Mouse (Mus musculus) MEL-GATA-1-ER (cell line): ENCODE results near the gene Psmb3.
A peak's percentile ranks its signal among the peaks of the same experiment; 100 is the strongest.
"Not testable (repeated sequence)": the region's sequence is repeated elsewhere in the genome, so short reads cannot be mapped to it uniquely, and the experiment has no call there.

Experiments
- DNase-seq: peaks from one replicate; pipeline ENCODE4 v3.0.0-alpha.2; 2012; ENCODE audit warnings: low read depth; ENCODE audit errors: extremely low read depth

The Psmb3 gene

GRCm38 (mm10) chr11:97703039-97703826 lies at the start of gene Psmb3:
Gene Psmb3 (plus strand): TSS chr11:97703399.
- DNase-seq, result peak; percentile 100

DNA sequence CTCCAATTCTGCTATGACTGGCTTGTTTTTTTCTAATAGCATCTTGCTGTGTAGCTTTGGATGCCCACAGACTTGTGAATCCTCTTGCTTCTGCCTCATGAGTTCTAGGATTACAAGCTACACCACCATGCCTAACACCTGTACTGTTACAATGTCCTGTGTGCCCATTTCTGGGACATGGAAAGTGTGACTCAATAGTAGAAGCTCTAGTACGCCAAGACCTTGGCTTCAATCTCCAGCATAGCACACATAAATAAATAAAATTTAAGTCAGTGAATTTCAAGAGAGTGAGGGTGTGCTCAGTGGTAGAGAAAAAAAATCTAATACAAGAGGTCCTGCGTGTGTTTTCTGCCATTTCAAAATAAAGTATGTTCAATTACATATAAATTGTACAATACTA lies 49.0 kb upstream of the Psmb3 start:
- no peak for DNase-seq

GRCm38 (mm10) chr11:97656269-97656971 lies 46.8 kb upstream of the Psmb3 start:
- no peak for DNase-seq

DNA sequence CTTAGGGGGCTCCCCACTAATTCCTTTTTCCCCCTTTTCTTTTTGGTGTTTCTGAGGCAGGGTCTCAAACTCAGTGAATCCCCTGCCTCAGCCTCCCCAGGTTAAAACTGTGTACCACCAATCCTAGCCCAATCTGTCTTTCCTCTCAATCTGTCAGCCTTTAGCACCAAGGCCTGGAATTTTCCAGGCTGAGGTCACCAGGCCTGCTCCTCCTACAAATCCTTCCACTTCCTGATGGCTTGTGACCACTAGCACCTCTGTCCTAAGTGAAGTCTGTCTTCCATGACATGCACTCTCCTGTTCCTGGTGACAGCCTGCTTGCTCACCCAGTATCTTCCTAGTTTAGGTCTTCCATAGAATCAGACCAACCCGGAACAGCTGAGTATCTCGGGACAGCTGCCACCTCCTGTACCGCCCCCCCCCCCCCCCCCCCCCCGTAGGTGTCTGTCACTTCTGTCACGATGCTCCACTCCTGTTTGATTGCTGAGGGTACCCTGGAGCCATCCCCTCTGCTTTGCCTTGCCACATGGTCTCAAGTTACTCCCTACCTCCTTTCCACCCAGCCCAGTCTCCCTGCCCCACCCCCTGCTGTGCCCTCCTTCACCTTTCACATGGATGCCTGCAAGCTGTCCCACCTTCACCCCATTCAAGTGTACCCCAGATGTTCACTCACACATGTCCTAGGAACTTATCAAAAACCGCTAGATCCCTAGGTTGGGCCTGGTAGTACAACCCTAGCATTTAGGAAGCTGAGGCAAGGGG lies 45.8 kb upstream of the Psmb3 start:
- DNase-seq, result no peak

GRCm38 (mm10) chr11:97657967-97658366 lies 45.2 kb upstream of the Psmb3 start:
- DNase-seq, result not testable (repeated sequence)

- DNase-seq, result peak; percentile 51
Observed at GRCm38 (mm10) chr11:97658751-97659266, 44.4 kb upstream of the Psmb3 start.

DNA sequence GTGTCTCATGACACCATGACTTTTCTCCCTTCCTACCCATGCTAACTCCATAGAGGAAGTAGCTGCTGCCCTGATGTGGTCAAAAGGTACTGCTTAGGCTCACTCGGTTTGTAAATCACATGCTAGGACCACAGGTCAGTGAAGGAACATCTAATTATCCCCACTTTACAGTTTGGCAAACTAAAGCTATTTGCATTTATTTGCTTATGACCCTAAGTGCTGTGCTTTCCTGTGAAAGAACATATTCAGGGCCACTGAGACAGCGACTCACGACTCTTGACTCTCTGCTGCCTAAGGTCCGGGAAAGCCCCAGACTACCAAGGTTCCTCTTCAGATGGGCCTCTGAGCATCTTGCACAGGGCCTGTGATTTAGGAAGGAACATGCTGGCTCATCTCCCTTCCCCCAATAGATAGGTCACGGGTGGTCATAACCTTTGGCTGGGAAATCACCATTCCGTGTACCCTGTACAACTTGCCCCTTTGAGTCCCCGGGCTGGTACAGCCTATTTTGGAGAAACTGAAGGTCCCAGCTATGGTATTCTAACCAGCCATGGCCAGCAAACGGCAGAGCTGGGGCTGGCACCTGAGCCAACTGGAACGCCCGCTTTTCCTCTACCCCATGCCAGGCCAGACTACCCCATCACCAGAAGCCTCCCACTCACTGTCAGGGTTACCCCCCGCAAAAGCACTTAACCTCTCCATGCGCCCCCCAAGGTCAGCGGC lies 43.8 kb upstream of the Psmb3 start:
- no peak for DNase-seq

GRCm38 (mm10) chr11:97659990-97660714 lies 43.0 kb upstream of the Psmb3 start:
- peak; percentile 41 for DNase-seq

DNA sequence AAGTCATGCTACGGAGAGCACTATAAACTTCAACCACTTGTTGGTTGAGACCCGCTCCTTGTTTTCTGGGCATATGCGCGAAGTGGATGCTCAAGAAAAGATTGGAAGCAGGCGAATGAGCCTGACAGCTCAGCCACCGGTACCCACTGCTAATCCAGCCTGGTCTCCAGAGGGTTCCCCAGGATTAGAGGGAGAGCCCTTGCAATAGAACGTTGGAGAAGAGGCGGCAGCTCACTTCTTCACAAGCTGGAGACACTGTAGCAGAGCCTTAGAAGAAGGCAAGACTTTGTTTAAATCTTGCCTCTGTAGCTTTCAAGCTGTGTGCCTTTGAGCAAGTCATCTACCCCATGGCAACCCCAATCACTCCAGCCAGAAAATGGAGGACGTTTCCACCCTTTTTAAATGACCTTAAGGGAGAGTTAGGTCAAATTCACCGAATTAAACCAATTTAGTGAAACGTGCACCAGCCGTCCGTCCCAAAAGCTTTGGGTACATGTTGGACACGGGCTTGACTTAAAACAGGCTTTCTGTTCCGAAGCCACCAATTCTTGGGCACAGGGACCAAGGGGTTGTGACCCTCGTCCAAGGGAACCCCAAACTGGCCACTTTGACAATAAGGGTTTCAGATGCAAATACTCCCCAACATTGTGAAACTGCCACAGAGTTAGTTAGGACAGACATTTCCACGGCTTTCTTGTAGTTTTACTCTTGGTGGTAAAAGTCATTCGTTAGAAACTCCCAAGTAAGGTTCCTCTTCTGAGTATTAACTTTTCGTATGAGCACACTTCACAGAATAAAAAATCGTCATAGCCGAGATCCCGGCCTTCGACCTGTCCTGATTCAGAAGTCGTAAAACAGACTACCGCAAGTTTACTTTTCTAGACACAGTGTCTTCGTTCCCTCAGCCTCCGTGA lies 42.2 kb upstream of the Psmb3 start:
- DNase-seq, result no peak

DNA sequence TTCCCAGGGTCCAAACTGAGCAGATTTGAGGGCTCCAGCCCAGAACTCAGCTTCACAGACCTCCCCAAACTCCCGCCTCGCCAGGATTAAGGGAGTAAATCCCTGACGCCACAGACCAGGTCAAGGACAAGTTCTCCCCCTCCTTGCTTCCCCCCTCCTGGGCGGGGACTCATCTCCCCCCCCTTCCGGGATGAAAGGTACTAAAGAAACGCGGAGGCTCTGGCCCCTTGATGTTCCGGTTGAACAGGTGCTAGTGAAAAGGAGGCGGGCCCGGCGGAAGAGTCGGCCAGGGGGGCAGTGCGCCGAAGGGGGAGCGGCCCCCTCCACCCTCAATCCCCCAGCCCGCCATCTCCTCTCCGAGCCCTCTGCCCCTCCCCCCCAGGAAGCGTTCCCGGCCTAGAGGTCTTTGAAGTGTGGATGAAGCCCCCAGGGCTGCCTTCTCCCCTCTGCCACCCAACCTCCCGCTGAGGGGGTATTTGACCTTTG lies 41.5 kb upstream of the Psmb3 start:
- DNase-seq, result no peak

DNA sequence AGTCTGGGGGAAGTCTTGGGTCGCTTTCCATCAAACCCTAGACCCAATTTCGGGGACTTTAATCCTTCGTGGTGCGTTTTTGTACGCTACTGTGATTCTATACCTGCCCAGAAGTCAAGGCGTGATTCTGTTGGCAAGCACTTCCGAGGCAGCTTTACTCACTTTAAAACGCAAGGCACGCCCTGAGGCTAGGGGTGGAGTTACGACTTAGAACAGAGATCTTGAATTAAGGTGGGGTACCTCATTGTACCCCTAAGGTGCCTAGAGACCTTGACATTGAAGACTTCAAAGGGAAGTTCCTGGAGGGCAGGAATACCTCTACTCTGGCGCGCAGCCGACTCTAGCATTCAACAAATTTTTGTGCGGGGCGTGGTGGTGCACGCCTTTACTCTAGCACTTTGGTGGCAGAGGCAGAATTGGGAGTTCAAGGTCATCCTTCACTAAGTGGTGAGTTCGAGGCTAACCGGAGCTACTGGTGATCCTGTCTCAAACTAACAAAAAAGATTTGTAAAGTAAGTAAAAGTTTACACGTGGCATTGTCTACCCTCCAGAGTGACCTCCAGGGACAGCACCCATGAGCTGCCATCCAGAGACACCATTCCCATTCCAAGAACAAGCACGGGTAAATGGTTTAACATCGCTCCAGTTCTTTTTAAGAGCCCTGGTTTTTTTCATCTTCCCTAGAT lies 40.8 kb upstream of the Psmb3 start:
- no peak for DNase-seq

DNA sequence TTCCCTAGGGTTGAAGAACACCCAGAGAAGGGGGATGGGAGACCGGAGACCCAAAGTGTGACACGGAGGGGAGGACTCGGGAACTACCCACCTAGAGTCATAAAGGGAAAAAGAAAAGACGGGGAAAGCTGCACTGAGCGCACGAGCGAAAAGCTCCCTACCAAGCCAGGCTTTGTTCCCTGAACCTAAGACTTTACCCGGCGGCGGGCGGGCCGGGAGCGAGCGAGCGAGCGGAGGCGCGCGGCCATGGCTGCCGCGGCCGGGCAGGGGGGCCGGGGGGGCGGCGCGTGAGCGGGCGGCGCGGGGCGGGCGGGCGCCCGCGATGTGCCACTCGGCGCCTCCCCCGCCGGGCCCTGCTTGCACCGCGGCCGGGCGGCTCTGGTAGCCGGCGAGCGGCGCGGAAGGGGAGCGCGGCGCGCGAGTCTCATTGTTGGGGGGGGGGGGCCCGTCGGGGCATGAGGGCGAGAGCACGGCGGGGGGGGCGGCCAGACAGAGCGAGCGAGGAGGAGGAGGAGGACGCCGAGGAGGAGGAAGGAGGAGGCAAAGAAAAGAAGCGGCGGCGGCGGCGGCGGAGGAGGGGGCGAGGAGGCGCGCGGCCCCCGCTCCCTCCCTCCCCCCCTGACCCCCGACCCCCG lies 40.2 kb upstream of the Psmb3 start, which contains the start of gene Mllt6:
Gene Mllt6, plus strand, starts transcription at position 522 of the 635 bp plus-strand sequence.
- no peak for DNase-seq

- DNase-seq, result no peak
Observed at GRCm38 (mm10) chr11:97663528-97664338, 39.5 kb upstream of the Psmb3 start.

DNA sequence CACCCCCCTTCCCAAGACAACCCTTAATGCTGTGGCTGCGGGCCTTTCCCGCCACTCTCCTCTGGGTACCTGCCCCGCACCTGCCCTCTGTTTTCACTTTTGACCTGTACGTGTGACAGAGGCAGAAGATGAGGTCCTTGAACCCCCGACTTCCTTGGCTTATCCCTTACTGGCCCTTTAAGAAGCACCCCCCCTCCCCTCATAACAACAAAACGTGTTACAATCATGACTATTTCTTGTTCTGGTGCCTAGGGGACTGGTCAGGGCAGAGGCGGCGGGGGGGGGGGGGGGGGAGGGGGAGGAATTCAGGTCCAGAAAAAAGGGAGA lies 38.9 kb upstream of the Psmb3 start:
- no peak for DNase-seq

DNA sequence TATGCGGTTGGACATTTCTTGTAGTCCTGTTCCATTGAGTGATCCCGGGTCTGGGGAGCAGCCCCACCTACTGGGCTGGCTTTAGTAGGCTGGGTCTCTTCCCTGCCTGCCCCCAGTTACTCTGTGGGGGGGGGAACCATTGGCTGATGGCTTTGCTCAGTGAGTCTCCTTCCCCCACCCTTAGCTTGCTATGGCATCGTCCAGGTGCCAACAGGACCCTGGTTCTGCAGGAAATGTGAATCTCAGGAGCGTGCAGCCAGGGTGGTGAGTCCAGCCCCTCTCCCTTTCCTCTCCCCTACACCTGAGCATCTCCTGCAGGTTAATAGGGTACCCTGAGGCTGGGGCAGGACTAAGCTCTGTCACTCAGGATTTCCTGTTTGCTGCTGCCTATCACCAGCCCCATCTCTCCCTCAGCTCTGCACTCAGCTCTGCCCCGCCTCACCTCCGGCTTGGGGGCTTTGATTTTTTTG lies 38.4 kb upstream of the Psmb3 start:
- no peak for DNase-seq

GRCm38 (mm10) chr11:97665431-97665830 lies 37.8 kb upstream of the Psmb3 start:
- no peak for DNase-seq

DNA sequence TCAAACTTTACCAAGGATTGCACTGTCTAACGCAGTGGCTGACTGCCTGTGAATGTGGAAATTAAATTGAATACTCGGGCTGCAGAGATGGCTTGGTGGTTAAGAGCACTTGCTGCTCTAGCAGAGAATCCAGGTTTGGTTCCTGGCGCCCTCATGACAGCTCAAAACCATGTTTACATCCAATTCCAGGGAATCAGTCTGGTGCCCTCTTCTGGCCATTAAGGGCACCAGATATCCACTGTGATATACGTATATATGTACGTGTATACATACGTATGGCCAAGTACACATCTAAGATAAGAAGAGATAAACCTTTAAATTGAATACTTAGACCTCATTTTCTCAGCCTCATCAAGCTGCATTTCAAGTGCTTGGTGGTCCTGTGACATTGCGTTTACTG lies 37.0 kb upstream of the Psmb3 start:
- no peak for DNase-seq
